Mouse (Mus musculus) left cerebral cortex, postnatal 14 days (tissue): ENCODE measurements around the gene Vmn1r167. TPM values are rescaled to one million over a fixed set of nuclear protein-coding genes. Genes with fewer than 3 reads are reported as not detected.
"Not testable (repeated sequence)": the region's sequence is repeated elsewhere in the genome, so short reads cannot be mapped to it uniquely, and the experiment has no call there.

ENCODE experiments used
- DNase-seq, 2 experiments: peaks; one replicate each; pipeline ENCODE4 v3.0.0; 2021 to 2022; ENCODE audit warnings: low spot score in 2 of 2, mixed read lengths in 1 of 2
- intact Hi-C: fragments of 180-260 bp; cut with DNase I; formaldehyde crosslinking; loops from one replicate; pipeline ENCODE4 v1.15.1; 2025
- long read RNA-seq, 2 experiments: library from polyadenylated mRNA; stranded (forward); transcript quantifications; one replicate each; pipeline ENCODE4 v2.0.0; 2021
- total RNA-seq, 2 experiments: library from RNA; stranded (reverse); gene quantifications; 2 replicates each; pipeline ENCODE4 v1.2.3; 2021

Vmn1r167 gene
- not detected for total RNA-seq
- long read RNA-seq, experiment 1: 0 reads
- long read RNA-seq, experiment 2: 0 reads

DNA sequence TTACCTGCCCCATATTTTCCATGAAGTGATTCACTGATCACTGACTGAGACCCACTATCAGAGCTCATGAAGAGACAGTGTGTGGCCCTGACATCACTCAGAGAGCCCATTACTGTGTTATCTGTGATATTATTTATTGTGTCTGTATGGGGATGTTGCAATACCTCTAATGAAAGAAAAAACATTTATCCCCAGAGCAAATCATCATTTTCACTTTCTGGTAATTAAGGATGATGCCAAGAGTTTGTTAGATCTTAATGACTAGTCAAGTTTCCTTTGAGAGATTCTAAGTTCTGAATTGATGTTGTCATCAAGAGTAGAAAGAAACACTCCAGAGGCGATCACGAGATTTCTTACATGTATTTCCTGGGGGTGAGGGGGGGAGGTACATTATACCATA, at the start of gene Vmn1r167:
Gene Vmn1r167, minus strand, starts transcription at position 101 of the 400 bp plus-strand sequence.
- intact Hi-C loops, DNase-seq: not testable (repeated sequence)

- DNase-seq, intact Hi-C loops: not testable (repeated sequence)
These were observed 32.4 kb upstream of the Vmn1r167 start, which contains the start of gene Vmn1r168 for GRCm38 (mm10) chr7:23539432-23539831. Gene Vmn1r168 (plus strand): TSS chr7:23539732.

DNA sequence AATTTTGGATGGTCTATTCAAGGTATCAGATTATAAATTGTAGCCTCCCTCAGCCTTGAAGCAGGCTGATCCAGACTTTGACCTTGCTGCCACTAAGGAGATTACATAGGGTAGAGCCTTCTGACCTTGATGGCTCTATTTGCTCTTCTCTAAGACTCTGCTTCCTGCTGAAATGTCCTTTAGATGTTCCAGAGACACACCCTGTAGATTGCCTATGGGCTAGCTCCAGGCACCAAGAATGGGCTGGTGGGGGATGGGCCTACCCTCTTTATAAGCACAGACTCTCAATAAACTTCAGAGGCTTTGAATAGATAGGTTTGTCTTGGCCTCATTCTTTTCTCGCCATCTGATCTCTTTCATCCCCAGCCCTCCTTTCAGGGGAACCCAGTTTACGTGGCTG, 34.1 kb downstream of the Vmn1r167 start:
- DNase-seq, intact Hi-C loops: not testable (repeated sequence)

- intact Hi-C loops, DNase-seq: not testable (repeated sequence)
These were observed 36.2 kb downstream of the Vmn1r167 start for GRCm38 (mm10) chr7:23470832-23471231.

DNA sequence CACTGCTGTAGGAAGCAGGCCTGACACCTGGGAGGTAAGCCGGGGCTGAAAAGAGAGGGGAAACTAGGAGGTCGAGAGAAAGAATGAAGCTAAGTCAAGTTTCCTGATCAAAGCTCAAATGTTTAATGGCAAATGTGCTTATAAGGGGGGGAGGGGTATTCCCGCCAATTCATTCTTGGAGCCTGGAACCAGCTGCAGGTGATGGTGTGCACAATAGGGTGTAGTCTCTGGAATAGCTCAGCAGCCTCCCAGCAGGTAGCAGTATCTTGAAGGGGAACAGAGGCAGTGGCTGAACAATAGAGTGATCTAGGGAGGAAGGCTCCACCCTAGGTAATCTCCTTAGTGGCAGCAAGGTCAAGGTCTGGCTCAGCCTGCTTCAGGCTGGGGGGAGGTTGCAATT, 36.8 kb downstream of the Vmn1r167 start:
- DNase-seq, intact Hi-C loops: not testable (repeated sequence)

Other genes starting within 250 kb of the Vmn1r167 start
- gene Gm6902, start 228.3 kb downstream of the Vmn1r167 start, total RNA-seq: not detected
- not detected for gene Nlrp4e, start 206.0 kb downstream of the Vmn1r167 start, total RNA-seq
- gene Nlrp5, start 121.3 kb downstream of the Vmn1r167 start, total RNA-seq: not detected
- not detected for gene Vmn1r168, start 32.5 kb upstream of the Vmn1r167 start, total RNA-seq
- gene Vmn1r169, start 68.3 kb upstream of the Vmn1r167 start, total RNA-seq: not detected
- gene Vmn1r170, start 99.0 kb upstream of the Vmn1r167 start, total RNA-seq: not detected
- gene Vmn1r171, start 123.5 kb upstream of the Vmn1r167 start, total RNA-seq: not detected
- gene Vmn1r172, start 151.1 kb upstream of the Vmn1r167 start, total RNA-seq: not detected
- not detected for gene Vmn1r173, start 193.5 kb upstream of the Vmn1r167 start, total RNA-seq
- gene Vmn1r174, start 245.1 kb upstream of the Vmn1r167 start, total RNA-seq: not detected